Mouse (Mus musculus) stomach, postnatal 0 days (tissue): ENCODE data around the gene Tmod1. TPM values are rescaled to one million over a fixed set of nuclear protein-coding genes. Genes with fewer than 3 reads are reported as not detected.

Source experiments
- ATAC-seq: fragments of 200-750 bp; cut with Nextera tagmentation; 2 replicates; pipeline ENCODE4 v1.8.0; 2017; ENCODE audit not compliant: low FRiP score, low TSS enrichment
- DNase-seq: peaks from one replicate; pipeline ENCODE4 v3.0.0-alpha.2; 2016; ENCODE audit warnings: low spot score
- H3K27ac ChIP-seq: fragments of 300-500 bp; sonication (generic); replicated peaks from 2 replicates; pipeline ENCODE4 v1.5.1; 2014; ENCODE audit warnings: mild to moderate bottlenecking, control low read depth
- H3K27me3 ChIP-seq: fragments of 300-500 bp; sonication (generic); 2 replicates; pipeline ENCODE4 v1.6.1; 2014; ENCODE audit warnings: low read length; ENCODE audit not compliant: control insufficient read depth, insufficient read depth
- H3K36me3 ChIP-seq: fragments of 300-500 bp; sonication (generic); 2 replicates; pipeline ENCODE4 v1.6.1; 2014; ENCODE audit warnings: low read length, mixed read lengths; ENCODE audit not compliant: control insufficient read depth, insufficient read depth
- H3K4me1 ChIP-seq: fragments of 300-500 bp; sonication (generic); replicated peaks from 2 replicates; pipeline ENCODE4 v1.6.1; 2014; ENCODE audit warnings: antibody characterized with exemption; ENCODE audit not compliant: control insufficient read depth, insufficient read depth
- H3K4me2 ChIP-seq: fragments of 300-500 bp; sonication (generic); replicated peaks from 2 replicates; pipeline ENCODE4 v1.6.1; 2014; ENCODE audit warnings: low read depth, mild to moderate bottlenecking, control low read depth, moderate library complexity
- H3K4me3 ChIP-seq: fragments of 300-500 bp; sonication (generic); 2 replicates; pipeline ENCODE4 v1.5.1; 2014; ENCODE audit warnings: low read depth, low read length, control low read depth
- H3K9ac ChIP-seq: fragments of 300-500 bp; sonication (generic); 2 replicates; pipeline ENCODE4 v1.6.1; 2014; ENCODE audit warnings: mild to moderate bottlenecking, low read length, control low read depth, mixed read lengths
- H3K9me3 ChIP-seq: fragments of 300-500 bp; sonication (generic); 2 replicates; pipeline ENCODE4 v1.6.1; 2016; ENCODE audit warnings: low read length; ENCODE audit not compliant: control insufficient read depth
- CTCF ChIP-seq: IDR thresholded peaks from 2 replicates; pipeline ENCODE4 v1.5.1; 2016; ENCODE audit warnings: antibody characterized with exemption, low read depth, mild to moderate bottlenecking, moderate library complexity
- EP300 ChIP-seq: optimal IDR thresholded peaks from 2 replicates; pipeline ENCODE3; 2016; ENCODE audit warnings: antibody characterized with exemption
- WGBS: fragments of 180-500 bp; shearing (Covaris S2); extraction: QIAGEN DNeasy Blood & Tissue Kit; methylation state at CpG from one replicate; pipeline ENCODE4 v1.1.7; 2014; 5-methylcytosine and 5-hydroxymethylcytosine counted together
- polyA plus RNA-seq: library from polyadenylated mRNA; unstranded; fragments of >200 nt; fragmentation: Nextera tagmentation; extraction: Ambion mirVana; gene quantifications from 2 replicates; pipeline ENCODE4 v1.2.1, GENCODE M21; 2015

Gene Tmod1
- polyA plus RNA-seq, 1 experiment from 2014 or later, result 3.2 TPM

DNA sequence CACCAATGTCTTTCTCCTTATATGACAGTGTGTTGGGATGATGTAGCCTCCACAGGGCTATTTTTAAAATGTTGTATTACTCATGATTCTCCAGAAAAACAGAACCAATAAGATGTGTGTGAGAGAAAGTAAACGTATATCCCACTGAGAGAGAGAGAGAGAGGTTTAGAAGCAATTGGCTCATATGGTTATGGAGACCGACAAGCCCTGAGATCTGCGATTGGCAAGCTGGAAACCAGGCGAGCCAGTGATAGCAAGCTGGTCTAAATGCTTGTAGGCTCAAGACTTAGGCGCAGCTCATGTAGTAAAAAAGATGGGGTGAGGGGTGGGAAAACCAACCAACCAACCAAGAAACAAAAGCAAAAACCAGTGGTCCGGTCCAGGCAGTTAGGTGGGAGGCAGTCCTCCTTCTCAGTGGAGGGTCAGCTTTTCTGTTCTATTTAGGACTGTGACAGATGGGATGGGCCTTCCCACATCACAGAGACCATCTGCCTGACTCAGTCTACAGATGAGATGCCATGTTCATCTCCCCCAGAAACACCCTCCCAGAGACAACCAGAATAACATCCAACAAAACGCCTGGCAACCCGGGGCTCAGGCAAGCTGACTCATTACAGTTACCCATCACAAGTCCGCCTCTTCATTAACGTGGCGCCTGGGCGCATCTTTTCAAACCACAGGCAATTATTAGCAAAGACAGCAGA is 22.7 kb downstream of the Tmod1 start:
- no peak for DNase-seq
- Histone ChIP-seq H3K36me3 (no peaks in the 10 kb centered on the region), H3K9ac (no peak overlapping the region), H3K4me1 (no peaks in the 10 kb centered on the region), H3K4me2 (no peak overlapping the region), H3K4me3 (no peak overlapping the region), H3K9me3 (peaks cover 3% of the 10 kb centered on the region; the same call in 1 of the 2 replicates), H3K27me3 (no peaks in the 10 kb centered on the region), H3K27ac (no peak overlapping the region)
- TF ChIP-seq EP300 (no peak), CTCF (no peak)
- no peak for ATAC-seq
- WGBS, result 84% methylated on average over 12 of the region's 12 CpGs

DNA sequence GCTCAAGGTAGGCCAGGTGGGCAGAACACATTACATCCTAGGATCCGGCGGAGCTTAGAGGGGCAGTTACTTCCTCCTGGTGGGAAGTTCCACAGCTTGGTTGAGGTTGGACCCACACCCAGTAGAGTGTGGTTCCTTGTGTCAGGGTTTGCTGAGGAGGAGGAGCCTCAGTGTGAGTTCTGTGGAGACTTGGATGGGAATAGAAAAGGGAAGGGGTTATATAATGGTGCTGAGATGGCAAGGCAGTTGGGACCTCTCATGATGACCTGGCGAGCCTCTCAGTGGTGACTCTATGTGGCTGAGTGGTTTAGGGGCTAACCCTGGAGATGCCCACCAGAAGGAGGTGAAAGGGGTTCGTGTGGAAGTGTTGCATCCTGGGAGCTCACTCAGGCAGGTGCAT is 25.1 kb downstream of the Tmod1 start:
- no peak for ATAC-seq
- DNase-seq, result no peak
- TF ChIP-seq EP300 (no peak), CTCF (no peak)
- H3K4me2 ChIP-seq, result no peak overlapping the region
- H3K27me3 ChIP-seq, result no peaks in the 10 kb centered on the region
- H3K4me3 ChIP-seq, result no peak overlapping the region
- 80% methylated on average over 4 of the region's 4 CpGs for WGBS
- no peaks in the 10 kb centered on the region for H3K4me1 ChIP-seq
- H3K36me3 ChIP-seq, result no peaks in the 10 kb centered on the region
- no peaks in the 10 kb centered on the region for H3K9me3 ChIP-seq
- no peak overlapping the region for H3K9ac ChIP-seq
- no peak overlapping the region for H3K27ac ChIP-seq

DNA sequence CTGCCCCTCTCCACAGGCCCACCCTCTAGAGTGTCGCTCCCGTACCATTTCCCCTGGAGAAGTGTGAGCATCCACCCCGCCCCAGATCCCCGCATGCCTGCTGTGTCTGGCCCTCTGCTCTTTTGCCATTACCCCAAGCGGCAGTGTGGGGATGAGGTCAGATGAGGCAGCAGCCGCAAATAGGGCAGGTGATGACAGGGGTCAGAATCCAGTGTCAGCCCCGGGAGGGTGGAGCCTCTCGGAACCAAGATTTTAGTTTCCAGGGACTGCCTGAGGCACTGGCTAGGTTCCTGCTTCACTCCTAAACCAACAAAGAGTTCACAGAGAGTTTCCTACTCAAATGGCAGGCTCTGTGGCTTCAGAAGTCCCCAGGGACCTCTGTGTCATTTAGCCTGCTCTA is 25.5 kb downstream of the Tmod1 start:
- ATAC-seq (no peak), DNase-seq (no peak)
- no peak overlapping the region for H3K4me3 ChIP-seq
- H3K4me1 ChIP-seq, result no peaks in the 10 kb centered on the region
- TF ChIP-seq EP300 (no peak), CTCF (no peak)
- no peaks in the 10 kb centered on the region for H3K36me3 ChIP-seq
- no peak overlapping the region for H3K4me2 ChIP-seq
- no peak overlapping the region for H3K27ac ChIP-seq
- 49% methylated on average over 8 of the region's 8 CpGs for WGBS
- H3K9me3 ChIP-seq, result no peaks in the 10 kb centered on the region
- no peak overlapping the region for H3K9ac ChIP-seq
- H3K27me3 ChIP-seq, result no peaks in the 10 kb centered on the region

DNA sequence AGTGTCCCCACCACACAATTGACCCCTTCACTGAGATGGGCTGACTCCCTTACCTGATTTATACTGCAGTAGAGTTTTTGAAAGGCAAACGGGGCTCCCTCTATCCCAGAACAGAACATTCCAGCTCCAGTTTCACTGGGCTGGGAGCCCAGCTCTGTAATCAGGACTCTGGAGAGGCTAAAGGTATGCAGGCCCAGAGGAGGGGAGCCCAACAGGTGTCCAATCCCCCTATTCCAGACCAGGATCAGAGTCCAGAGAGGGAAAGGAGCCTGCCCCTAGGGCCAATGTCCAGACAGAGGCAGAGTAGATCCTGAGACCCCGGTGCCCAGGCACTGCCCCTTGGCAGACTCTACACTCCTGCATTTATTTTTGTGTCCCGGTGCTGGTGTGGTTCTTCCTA is 26.2 kb downstream of the Tmod1 start:
- Histone ChIP-seq H3K27ac (no peak overlapping the region), H3K27me3 (no peaks in the 10 kb centered on the region), H3K4me2 (no peak overlapping the region), H3K4me1 (no peaks in the 10 kb centered on the region), H3K9me3 (no peaks in the 10 kb centered on the region), H3K36me3 (no peaks in the 10 kb centered on the region), H3K4me3 (no peak overlapping the region), H3K9ac (no peak overlapping the region)
- 65% methylated on average over 3 of the region's 3 CpGs for WGBS
- TF ChIP-seq EP300 (no peak), CTCF (no peak)
- ATAC-seq, result no peak
- no peak for DNase-seq

DNA sequence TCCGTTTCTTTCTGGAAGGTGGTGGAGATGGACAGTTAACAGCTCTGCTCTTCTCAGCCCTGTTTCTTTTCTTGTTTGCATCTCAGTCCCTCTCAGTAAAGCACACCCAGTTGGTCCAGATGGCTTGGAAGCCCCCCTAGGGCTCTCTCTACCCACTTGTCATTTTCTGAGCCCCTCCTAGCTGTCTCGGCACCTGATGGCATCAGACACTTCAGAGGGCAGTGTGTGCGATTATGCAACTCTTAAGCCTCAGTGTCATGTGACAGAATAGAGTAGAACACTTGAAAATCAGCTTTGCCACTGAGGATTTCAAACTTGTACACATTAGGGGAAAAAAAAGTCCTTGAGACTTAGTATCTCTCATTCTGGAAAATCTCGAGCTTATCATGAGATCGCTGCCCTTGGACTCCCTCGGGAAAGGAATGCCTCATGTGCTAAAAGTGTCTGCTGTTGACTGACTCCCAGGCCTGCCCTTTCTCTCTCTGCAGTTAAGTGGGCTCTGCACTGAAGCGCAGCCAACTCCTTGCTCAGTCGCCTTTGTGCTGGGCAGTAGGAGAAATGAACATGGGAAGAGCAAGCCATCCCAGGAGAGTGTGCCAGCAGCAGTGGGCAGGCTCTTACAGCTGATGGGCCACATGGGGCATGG is 27.1 kb downstream of the Tmod1 start:
- ATAC-seq (no peak), DNase-seq (no peak)
- 48% methylated on average over 8 of the region's 8 CpGs for WGBS
- no peak overlapping the region for H3K4me2 ChIP-seq
- no peaks in the 10 kb centered on the region for H3K4me1 ChIP-seq
- no peaks in the 10 kb centered on the region for H3K27me3 ChIP-seq
- H3K27ac ChIP-seq, result no peak overlapping the region
- no peak overlapping the region for H3K4me3 ChIP-seq
- no peak for TF ChIP-seq CTCF
- no peak for TF ChIP-seq EP300
- H3K36me3 ChIP-seq, result no peaks in the 10 kb centered on the region
- no peak overlapping the region for H3K9ac ChIP-seq
- no peaks in the 10 kb centered on the region for H3K9me3 ChIP-seq

DNA sequence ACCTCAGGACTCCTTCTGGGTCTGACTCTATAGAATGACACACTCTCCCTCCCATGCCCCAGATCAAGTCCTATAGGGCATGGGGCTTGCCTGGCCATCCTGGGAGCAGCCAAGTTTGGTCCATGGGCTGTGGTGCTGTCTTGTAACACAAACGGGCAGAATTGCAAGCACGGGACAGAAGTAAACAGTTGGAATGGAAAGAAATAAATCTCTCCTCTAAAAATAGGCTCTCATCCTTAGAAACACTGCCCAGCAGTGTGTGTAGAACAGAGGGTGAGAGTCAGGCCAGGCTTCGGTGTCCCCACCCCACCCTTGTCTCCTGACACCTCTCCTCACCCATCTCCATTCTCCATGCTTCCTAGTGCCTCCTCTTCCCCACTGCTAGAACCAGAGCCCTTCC is 29.3 kb downstream of the Tmod1 start:
- no peaks in the 10 kb centered on the region for H3K4me1 ChIP-seq
- H3K4me3 ChIP-seq, result no peak overlapping the region
- H3K9me3 ChIP-seq, result no peaks in the 10 kb centered on the region
- H3K27me3 ChIP-seq, result no peaks in the 10 kb centered on the region
- WGBS, result 48% methylated on average over 3 of the region's 3 CpGs
- DNase-seq (no peak), ATAC-seq (no peak)
- no peak overlapping the region for H3K4me2 ChIP-seq
- H3K9ac ChIP-seq, result no peak overlapping the region
- no peaks in the 10 kb centered on the region for H3K36me3 ChIP-seq
- no peak for TF ChIP-seq EP300
- TF ChIP-seq CTCF, result no peak
- no peak overlapping the region for H3K27ac ChIP-seq
